In genomic region chr10:37275271-37275670, GRCm38 (mm10) we compare ENCODE assay signal across 19 mouse cellular contexts.
DNase-seq lines count a peak whose midpoint lies in the region; ATAC-seq and TF ChIP-seq lines count a peak whose summit lies in the region.
"Had no signal": no experiment of that assay in that cellular context is flagged by ENCODE, and none has a peak within 500 bp of the region (broad histone marks: within the 10 kb centered on the region; RNA-seq: fewer than 3 reads in every experiment).

No protein-coding gene starts in this region.

- H3K4me1 ChIP-seq in forebrain, embryonic 12.5 days, result no peaks in the 10 kb centered on the region; the same call in 1 of the 2 replicates
- H3K4me1 ChIP-seq in forebrain, embryonic 11.5 days (replicated peaks; ENCODE audit: control insufficient read depth, insufficient read depth, low read length), result no peaks in the 10 kb centered on the region
- H3K4me1 ChIP-seq in intestine, embryonic 15.5 days (replicated peaks), result no peaks in the 10 kb centered on the region
- no peaks in the 10 kb centered on the region for H3K4me1 ChIP-seq in intestine, postnatal 0 days (replicated peaks; ENCODE audit: control insufficient read depth, insufficient read depth, low read length)
- H3K4me1 ChIP-seq in forebrain, embryonic 16.5 days (replicated peaks; ENCODE audit: control insufficient read depth, insufficient read depth, low read length), result no peaks in the 10 kb centered on the region
- H3K4me1 ChIP-seq in liver, embryonic 16.5 days (ENCODE audit: control insufficient read depth, low read depth, low read length), result peaks cover 10% of the 10 kb centered on the region

- no peaks in the 10 kb centered on the region for H3K36me3 ChIP-seq in forebrain, embryonic 12.5 days (replicated peaks)
- no peaks in the 10 kb centered on the region for H3K36me3 ChIP-seq in forebrain, embryonic 11.5 days (ENCODE audit: control insufficient read depth, insufficient read depth, low read length)
- no peaks in the 10 kb centered on the region for H3K36me3 ChIP-seq in intestine, embryonic 15.5 days
- no peaks in the 10 kb centered on the region for H3K36me3 ChIP-seq in intestine, postnatal 0 days (ENCODE audit: control insufficient read depth, insufficient read depth)
- no peaks in the 10 kb centered on the region for H3K36me3 ChIP-seq in forebrain, embryonic 16.5 days (ENCODE audit: control insufficient read depth, insufficient read depth)
- no peaks in the 10 kb centered on the region for H3K36me3 ChIP-seq in liver, embryonic 16.5 days (ENCODE audit: control insufficient read depth, insufficient read depth)
- H3K36me3 ChIP-seq: heart, embryonic 12.5 days; lung, embryonic 15.5 days had no signal

- no peak overlapping the region for H3K27ac ChIP-seq in forebrain, embryonic 12.5 days
- no peak overlapping the region for H3K27ac ChIP-seq in forebrain, embryonic 11.5 days (ENCODE audit: low read depth, low read length)
- H3K27ac ChIP-seq in intestine, embryonic 15.5 days, result no peak overlapping the region
- H3K27ac ChIP-seq in intestine, postnatal 0 days (ENCODE audit: low read depth, low read length), result no peak overlapping the region
- H3K27ac ChIP-seq in forebrain, embryonic 16.5 days (ENCODE audit: low read length), result no peak overlapping the region
- peak overlapping the region; percentile 72 for H3K27ac ChIP-seq in liver, embryonic 16.5 days (ENCODE audit: low read length)
- H3K27ac ChIP-seq: hindbrain, postnatal 0 days; lung, embryonic 15.5 days had no signal

- no peaks in the 10 kb centered on the region for H3K9me3 ChIP-seq in forebrain, embryonic 12.5 days
- H3K9me3 ChIP-seq in forebrain, embryonic 11.5 days (ENCODE audit: control insufficient read depth, low read length), result no peaks in the 10 kb centered on the region
- no peaks in the 10 kb centered on the region for H3K9me3 ChIP-seq in intestine, embryonic 15.5 days
- no peaks in the 10 kb centered on the region for H3K9me3 ChIP-seq in intestine, postnatal 0 days (ENCODE audit: control insufficient read depth)
- H3K9me3 ChIP-seq in forebrain, embryonic 16.5 days (ENCODE audit: control insufficient read depth, low read length), result no peaks in the 10 kb centered on the region
- H3K9me3 ChIP-seq in liver, embryonic 16.5 days (replicated peaks; ENCODE audit: control insufficient read depth, low read length), result no peaks in the 10 kb centered on the region
- H3K9me3 ChIP-seq: heart, embryonic 12.5 days; lung, embryonic 15.5 days had no signal

- H3K4me2 ChIP-seq in forebrain, embryonic 12.5 days, result no peak overlapping the region
- H3K4me2 ChIP-seq in forebrain, embryonic 11.5 days (ENCODE audit: low read depth, low read length, severe bottlenecking), result no peak overlapping the region
- H3K4me2 ChIP-seq in intestine, embryonic 15.5 days (replicated peaks), result no peak overlapping the region
- no peak overlapping the region for H3K4me2 ChIP-seq in intestine, postnatal 0 days (replicated peaks; ENCODE audit: low read depth)
- H3K4me2 ChIP-seq in forebrain, embryonic 16.5 days (ENCODE audit: low read length), result no peak overlapping the region
- H3K4me2 ChIP-seq in liver, embryonic 16.5 days (ENCODE audit: low read depth, low read length), result no peak overlapping the region
- H3K4me2 ChIP-seq: heart, embryonic 12.5 days; lung, embryonic 15.5 days; midbrain, embryonic 11.5 days had no signal

- DNase-seq in forebrain, embryonic 11.5 days (ENCODE audit: low spot score), result no peak
- no peak for DNase-seq in layer of hippocampus, adult 8-10 months (ENCODE audit: low spot score in 2 of 2)
- DNase-seq in adrenal gland, postnatal 14 days, result no peak
- DNase-seq: adrenal gland, postnatal 10 days; cerebellum, adult 11 months; gastrocnemius, postnatal 25 days; heart, postnatal 10 days; kidney, adult 11 months; thymus, adult 18-20 months; thymus, postnatal 4 days had no signal

- ATAC-seq in forebrain, embryonic 12.5 days (ENCODE audit: low FRiP score), result peak; percentile 33; the same call in 1 of the 2 replicates
- ATAC-seq in forebrain, embryonic 11.5 days (replicated peaks; ENCODE audit: low FRiP score), result no peak
- peak; percentile 49; the same call in 1 of the 2 replicates for ATAC-seq in intestine, embryonic 15.5 days
- no peak for ATAC-seq in intestine, postnatal 0 days
- peak; percentile 66 for ATAC-seq in forebrain, embryonic 16.5 days
- ATAC-seq in liver, embryonic 16.5 days (ENCODE audit: low read depth), result peak; percentile 35; the same call in 1 of the 2 replicates
- ATAC-seq: hindbrain, postnatal 0 days had no signal

- 83% methylated on average over 7 of the region's 7 CpGs for WGBS in forebrain, embryonic 12.5 days
- 84% methylated on average over 7 of the region's 7 CpGs for WGBS in forebrain, embryonic 11.5 days
- 71% methylated on average over 7 of the region's 7 CpGs for WGBS in intestine, embryonic 15.5 days
- WGBS in intestine, postnatal 0 days, result 70% methylated on average over 7 of the region's 7 CpGs
- WGBS in forebrain, embryonic 16.5 days, result 50% methylated on average over 7 of the region's 7 CpGs
- WGBS in liver, embryonic 16.5 days (ENCODE audit: insufficient replicate concordance), result 69% methylated on average over 7 of the region's 7 CpGs

- TF ChIP-seq CTCF in intestine, postnatal 0 days (IDR thresholded peaks at IDR 0.05; ENCODE audit: low read depth), result no peak

- no peak overlapping the region for H3K9ac ChIP-seq in forebrain, embryonic 12.5 days
- H3K9ac ChIP-seq in forebrain, embryonic 11.5 days (ENCODE audit: low read length), result no peak overlapping the region
- no peak overlapping the region for H3K9ac ChIP-seq in intestine, embryonic 15.5 days
- no peak overlapping the region for H3K9ac ChIP-seq in intestine, postnatal 0 days (ENCODE audit: low read depth, low read length)
- no peak overlapping the region for H3K9ac ChIP-seq in forebrain, embryonic 16.5 days (replicated peaks; ENCODE audit: low read depth, low read length)
- H3K9ac ChIP-seq in liver, embryonic 16.5 days (ENCODE audit: low read depth, low read length), result no peak overlapping the region
- H3K9ac ChIP-seq: heart, embryonic 12.5 days; lung, embryonic 15.5 days had no signal

- H3K27me3 ChIP-seq in forebrain, embryonic 12.5 days, result no peaks in the 10 kb centered on the region
- no peaks in the 10 kb centered on the region for H3K27me3 ChIP-seq in forebrain, embryonic 11.5 days (ENCODE audit: control insufficient read depth, insufficient read depth, low read length)
- no peaks in the 10 kb centered on the region for H3K27me3 ChIP-seq in intestine, embryonic 15.5 days (replicated peaks)
- no peaks in the 10 kb centered on the region for H3K27me3 ChIP-seq in intestine, postnatal 0 days (replicated peaks; ENCODE audit: control insufficient read depth, insufficient read depth, low read length)
- no peaks in the 10 kb centered on the region for H3K27me3 ChIP-seq in forebrain, embryonic 16.5 days (replicated peaks; ENCODE audit: control insufficient read depth, insufficient read depth, low read length)
- no peaks in the 10 kb centered on the region for H3K27me3 ChIP-seq in liver, embryonic 16.5 days (ENCODE audit: control insufficient read depth, insufficient read depth, low read depth, low read length)
- H3K27me3 ChIP-seq: heart, embryonic 12.5 days; lung, embryonic 15.5 days had no signal

- no peak overlapping the region for H3K4me3 ChIP-seq in forebrain, embryonic 12.5 days (replicated peaks)
- H3K4me3 ChIP-seq in forebrain, embryonic 11.5 days (ENCODE audit: low read depth, low read length), result no peak overlapping the region
- H3K4me3 ChIP-seq in intestine, embryonic 15.5 days (replicated peaks), result no peak overlapping the region
- H3K4me3 ChIP-seq in intestine, postnatal 0 days (ENCODE audit: low read depth, low read length), result no peak overlapping the region
- no peak overlapping the region for H3K4me3 ChIP-seq in forebrain, embryonic 16.5 days (replicated peaks; ENCODE audit: low read length)
- no peak overlapping the region for H3K4me3 ChIP-seq in liver, embryonic 16.5 days (ENCODE audit: low read depth, low read length)
- H3K4me3 ChIP-seq: heart, embryonic 12.5 days; lung, embryonic 15.5 days had no signal

Comparison
In these comparisons a context has a peak if more than half of its experiments do, and no peak if none do; other contexts are left out.
1. ATAC-seq: peak in forebrain, embryonic 12.5 days (single experiment), intestine, embryonic 15.5 days (single experiment), forebrain, embryonic 16.5 days (single experiment) and liver, embryonic 16.5 days (single experiment); none in forebrain, embryonic 11.5 days (single experiment) and intestine, postnatal 0 days (single experiment).